Mouse (Mus musculus) embryonic facial prominence, embryonic 15.5 days (tissue): ENCODE data around the gene Galns. TPM values are rescaled to one million over a fixed set of nuclear protein-coding genes. Genes with fewer than 3 reads are reported as not detected.

Source experiments
- ATAC-seq: fragments of 200-750 bp; cut with Nextera tagmentation; 2 replicates; pipeline ENCODE4 v1.8.0; 2017; ENCODE audit warnings: low read depth, moderate TSS enrichment; ENCODE audit not compliant: insufficient number of reproducible peaks, low FRiP score, low TSS enrichment
- H3K27ac ChIP-seq: fragments of 300-500 bp; sonication (generic); replicated peaks from 2 replicates; pipeline ENCODE4 v1.5.1; 2015; ENCODE audit warnings: mild to moderate bottlenecking, inconsistent platforms
- H3K27me3 ChIP-seq: fragments of 300-500 bp; sonication (generic); 2 replicates; pipeline ENCODE4 v1.6.1; 2015; ENCODE audit warnings: inconsistent platforms
- H3K36me3 ChIP-seq: fragments of 300-500 bp; sonication (generic); 2 replicates; pipeline ENCODE4 v1.6.1; 2015; ENCODE audit warnings: mild to moderate bottlenecking, inconsistent platforms
- H3K4me1 ChIP-seq: fragments of 300-500 bp; sonication (generic); 2 replicates; pipeline ENCODE4 v1.6.1; 2015; ENCODE audit warnings: inconsistent platforms
- H3K4me2 ChIP-seq: fragments of 300-500 bp; sonication (generic); replicated peaks from 2 replicates; pipeline ENCODE4 v1.6.1; 2015; ENCODE audit warnings: mild to moderate bottlenecking, inconsistent platforms
- H3K4me3 ChIP-seq: fragments of 300-500 bp; sonication (generic); replicated peaks from 2 replicates; pipeline ENCODE4 v1.5.1; 2015; ENCODE audit warnings: mild to moderate bottlenecking, inconsistent platforms
- H3K9ac ChIP-seq: fragments of 300-500 bp; sonication (generic); 2 replicates; pipeline ENCODE4 v1.6.1; 2015; ENCODE audit warnings: inconsistent platforms
- H3K9me3 ChIP-seq: fragments of 300-500 bp; sonication (generic); replicated peaks from 2 replicates; pipeline ENCODE4 v1.6.1; 2016; ENCODE audit warnings: inconsistent platforms
- WGBS: fragments of 180-500 bp; shearing (Covaris S2); methylation state at CpG from one replicate; pipeline ENCODE4 v1.1.7; 2015; 5-methylcytosine and 5-hydroxymethylcytosine counted together
- polyA plus RNA-seq: library from polyadenylated mRNA; unstranded; fragments of >200 nt; fragmentation: Nextera tagmentation; extraction: Ambion mirVana; gene quantifications from 2 replicates; pipeline ENCODE4 v1.2.1, GENCODE M21; 2015

The Galns gene
- polyA plus RNA-seq, 1 experiment from 2014 or later, result 11.3 TPM

GRCm38 (mm10) chr8:122548891-122549439, 62.3 kb downstream of the Galns start:
- Histone ChIP-seq H3K9me3 (no peaks in the 10 kb centered on the region), H3K36me3 (no peaks in the 10 kb centered on the region), H3K9ac (no peak overlapping the region), H3K27ac (peak overlapping the region; percentile 63; the same call in 1 of the 2 replicates), H3K4me2 (peak overlapping the region; percentile 73), H3K27me3 (no peaks in the 10 kb centered on the region), H3K4me3 (peak overlapping the region; percentile 77), H3K4me1 (peaks cover 49% of the 10 kb centered on the region)
- no peak for ATAC-seq
- WGBS, result 70% methylated on average over 3 of the region's 3 CpGs

- Histone ChIP-seq H3K4me1 (peaks cover 49% of the 10 kb centered on the region), H3K4me3 (no peak overlapping the region), H3K4me2 (peak overlapping the region; percentile 73), H3K9ac (no peak overlapping the region), H3K27ac (peak overlapping the region; percentile 28; the same call in 1 of the 2 replicates), H3K27me3 (no peaks in the 10 kb centered on the region), H3K9me3 (no peaks in the 10 kb centered on the region), H3K36me3 (no peaks in the 10 kb centered on the region; the same call in 1 of the 2 replicates)
- ATAC-seq, result no peak
- 70% methylated on average over 13 of the region's 13 CpGs for WGBS
Measured at GRCm38 (mm10) chr8:122548331-122548730, 62.9 kb downstream of the Galns start.

GRCm38 (mm10) chr8:122547815-122548214, 63.4 kb downstream of the Galns start:
- 31% methylated on average over 5 of the region's 5 CpGs for WGBS
- ATAC-seq, result no peak
- no peaks in the 10 kb centered on the region for H3K27me3 ChIP-seq
- no peak overlapping the region for H3K4me3 ChIP-seq
- H3K27ac ChIP-seq, result peak overlapping the region; percentile 28; the same call in 1 of the 2 replicates
- H3K4me2 ChIP-seq, result peak overlapping the region; percentile 10; the same call in 1 of the 2 replicates
- no peaks in the 10 kb centered on the region; the same call in 1 of the 2 replicates for H3K36me3 ChIP-seq
- H3K9ac ChIP-seq, result no peak overlapping the region
- peaks cover 49% of the 10 kb centered on the region for H3K4me1 ChIP-seq
- H3K9me3 ChIP-seq, result no peaks in the 10 kb centered on the region

- no peaks in the 10 kb centered on the region for H3K9me3 ChIP-seq
- no peak overlapping the region for H3K4me2 ChIP-seq
- no peaks in the 10 kb centered on the region; the same call in 1 of the 2 replicates for H3K36me3 ChIP-seq
- H3K4me1 ChIP-seq, result peaks cover 47% of the 10 kb centered on the region
- ATAC-seq, result no peak
- no peak overlapping the region for H3K4me3 ChIP-seq
- H3K9ac ChIP-seq, result no peak overlapping the region
- 79% methylated on average over 24 of the region's 24 CpGs for WGBS
- H3K27ac ChIP-seq, result peak overlapping the region; percentile 41; the same call in 1 of the 2 replicates
- no peaks in the 10 kb centered on the region for H3K27me3 ChIP-seq
Measured at GRCm38 (mm10) chr8:122546811-122547453, 64.3 kb downstream of the Galns start.

- no peak overlapping the region for H3K4me2 ChIP-seq
Measured at GRCm38 (mm10) chr8:122546066-122546755, 65.1 kb downstream of the Galns start.

GRCm38 (mm10) chr8:122544138-122544537, 67.1 kb downstream of the Galns start:
- Histone ChIP-seq H3K27ac (no peak overlapping the region), H3K4me1 (peaks cover 31% of the 10 kb centered on the region), H3K27me3 (no peaks in the 10 kb centered on the region), H3K4me2 (no peak overlapping the region), H3K4me3 (no peak overlapping the region), H3K9me3 (no peaks in the 10 kb centered on the region), H3K9ac (no peak overlapping the region), H3K36me3 (no peaks in the 10 kb centered on the region; the same call in 1 of the 2 replicates)
- 80% methylated on average over 8 of the region's 8 CpGs for WGBS
- ATAC-seq, result peak; percentile 27; the same call in 1 of the 2 replicates

More at GRCm38 (mm10) chr8:122546066-122546755, 65.1 kb downstream of the Galns start:
- Histone ChIP-seq H3K4me1 (peaks cover 42% of the 10 kb centered on the region), H3K27me3 (no peaks in the 10 kb centered on the region), H3K9me3 (no peaks in the 10 kb centered on the region), H3K27ac (no peak overlapping the region), H3K36me3 (no peaks in the 10 kb centered on the region; the same call in 1 of the 2 replicates), H3K9ac (no peak overlapping the region), H3K4me3 (no peak overlapping the region)
- ATAC-seq, result no peak
- 88% methylated on average over 6 of the region's 7 CpGs for WGBS

GRCm38 (mm10) chr8:122538310-122539076, 72.8 kb downstream of the Galns start:
- Histone ChIP-seq H3K4me2 (no peak overlapping the region), H3K4me1 (peaks cover 28% of the 10 kb centered on the region), H3K9ac (no peak overlapping the region), H3K36me3 (no peaks in the 10 kb centered on the region; the same call in 1 of the 2 replicates), H3K4me3 (no peak overlapping the region), H3K9me3 (no peaks in the 10 kb centered on the region), H3K27me3 (no peaks in the 10 kb centered on the region), H3K27ac (no peak overlapping the region)
- no peak for ATAC-seq
- 90% methylated on average over 9 of the region's 9 CpGs for WGBS

- H3K27me3 ChIP-seq, result no peaks in the 10 kb centered on the region
- H3K9ac ChIP-seq, result no peak overlapping the region
- ATAC-seq, result no peak
- peaks cover 28% of the 10 kb centered on the region for H3K4me1 ChIP-seq
- peak overlapping the region; percentile 75 for H3K27ac ChIP-seq
- 77% methylated on average over 2 of the region's 2 CpGs for WGBS
- H3K4me3 ChIP-seq, result no peak overlapping the region
- no peaks in the 10 kb centered on the region for H3K9me3 ChIP-seq
- H3K36me3 ChIP-seq, result no peaks in the 10 kb centered on the region
- H3K4me2 ChIP-seq, result no peak overlapping the region
Measured at GRCm38 (mm10) chr8:122537812-122538211, 73.5 kb downstream of the Galns start.

GRCm38 (mm10) chr8:122537033-122537432, 74.2 kb downstream of the Galns start:
- Histone ChIP-seq H3K36me3 (no peaks in the 10 kb centered on the region), H3K4me3 (no peak overlapping the region), H3K4me2 (peak overlapping the region; percentile 19; the same call in 1 of the 2 replicates), H3K9ac (no peak overlapping the region), H3K27ac (peak overlapping the region; percentile 75), H3K9me3 (no peaks in the 10 kb centered on the region), H3K4me1 (peaks cover 28% of the 10 kb centered on the region), H3K27me3 (no peaks in the 10 kb centered on the region)
- peak; percentile 78 for ATAC-seq
- 20% methylated on average over 6 of the region's 6 CpGs for WGBS

- Histone ChIP-seq H3K9ac (no peak overlapping the region), H3K27me3 (no peaks in the 10 kb centered on the region), H3K36me3 (no peaks in the 10 kb centered on the region), H3K9me3 (no peaks in the 10 kb centered on the region), H3K4me3 (no peak overlapping the region), H3K4me1 (peaks cover 19% of the 10 kb centered on the region), H3K4me2 (no peak overlapping the region; the same call in 1 of the 2 replicates), H3K27ac (peak overlapping the region; percentile 58; the same call in 1 of the 2 replicates)
- 73% methylated on average over 8 of the region's 8 CpGs for WGBS
- ATAC-seq, result no peak
Measured at GRCm38 (mm10) chr8:122531312-122531711, 80.0 kb downstream of the Galns start.
